Mouse (Mus musculus): Measurements from ENCODE around the gene Smarcd2.

Gene Smarcd2

GRCm38 (mm10) chr11:106272644-106273310 is at the start of gene Smarcd2:
TSS of gene Smarcd2 (minus strand) at chr11:106272972.
- DNase-seq (ENCODE audit: low spot score) = peak; percentile 100

DNA sequence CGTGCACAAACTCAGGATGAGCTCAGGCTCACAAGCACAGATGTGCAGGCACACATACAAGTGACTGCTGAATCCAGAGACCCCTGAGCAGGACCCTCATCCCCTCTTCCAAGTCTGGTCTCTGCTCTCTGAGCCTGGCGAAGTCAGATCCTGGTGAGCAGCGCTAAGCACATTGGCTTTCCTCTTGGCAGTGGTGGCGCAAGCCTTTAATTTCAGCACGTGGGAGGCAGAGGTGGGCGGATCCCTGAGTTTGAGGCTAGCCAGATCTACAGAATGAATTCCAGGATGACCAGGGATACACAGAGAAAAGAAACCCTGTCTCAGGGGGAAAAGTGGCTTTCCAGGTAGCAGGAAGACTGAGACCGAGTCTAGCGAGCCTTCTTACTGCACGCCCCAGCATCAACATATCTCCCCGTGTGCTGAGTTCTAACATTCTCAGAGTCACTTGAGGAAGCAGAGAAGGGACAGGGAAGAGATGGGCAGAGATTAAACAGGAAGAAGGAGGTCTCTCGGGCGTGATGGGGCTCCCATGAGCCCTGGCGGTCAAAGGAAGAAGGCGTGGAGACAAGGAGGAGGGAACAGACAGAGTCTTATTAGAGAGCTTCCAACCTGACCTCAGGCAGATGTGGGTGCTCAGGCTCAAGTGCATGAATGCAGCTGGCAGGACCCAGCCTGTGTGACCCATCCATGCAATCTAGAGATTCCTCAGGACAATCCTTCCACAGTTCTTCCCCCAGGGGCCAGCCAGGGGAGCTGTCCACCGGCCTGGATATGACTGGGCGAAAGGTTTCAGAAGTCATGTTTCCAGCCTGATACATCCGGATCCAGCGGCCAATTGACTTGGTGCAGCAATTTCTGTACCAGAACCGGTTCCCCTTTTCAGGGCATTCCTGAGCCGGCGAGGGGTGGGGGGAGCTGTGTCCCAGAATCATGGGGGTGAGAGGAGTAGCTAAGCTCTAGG is 45.9 kb upstream of the Smarcd2 start:
- DNase-seq (ENCODE audit: low spot score) = no peak

DNA sequence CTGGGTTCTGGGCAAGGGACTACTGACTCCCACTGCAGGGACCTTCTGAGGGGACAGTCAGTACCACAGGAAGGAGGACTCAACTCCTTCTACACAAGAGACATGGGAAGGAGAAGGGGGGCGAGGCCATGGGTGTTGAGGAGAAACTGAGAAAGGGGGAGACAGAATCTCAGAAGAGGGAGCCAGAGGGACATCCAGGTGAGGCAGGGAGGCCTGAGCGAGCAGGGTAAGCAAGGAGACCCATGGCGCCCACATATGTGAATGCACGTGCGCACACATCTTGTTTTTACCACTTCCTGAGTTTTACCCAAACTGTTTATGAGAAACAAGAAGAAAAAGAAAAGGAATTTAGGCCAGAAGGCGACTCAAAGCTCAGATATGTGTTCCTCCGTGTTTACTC is 45.0 kb upstream of the Smarcd2 start:
- no peak for DNase-seq (ENCODE audit: low spot score)

DNA sequence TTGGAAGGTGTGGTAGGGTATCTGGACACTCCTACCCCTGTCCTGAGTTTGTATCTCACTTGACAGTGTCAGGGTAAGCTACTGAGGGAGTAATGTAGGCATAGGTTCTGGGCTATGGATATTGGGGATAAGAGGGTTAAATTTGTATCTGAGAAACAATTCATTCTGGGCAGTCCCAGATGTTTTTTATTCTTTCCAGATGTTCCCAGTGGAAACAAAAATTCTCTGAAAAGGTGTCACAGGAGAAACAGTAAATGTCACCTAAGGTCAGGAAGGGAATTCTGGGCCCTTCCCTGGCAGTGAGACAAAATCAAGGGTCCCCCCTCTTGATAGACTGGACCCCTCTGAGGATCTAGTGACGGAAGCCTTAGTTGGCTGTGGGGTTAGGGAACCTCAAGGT is 43.6 kb upstream of the Smarcd2 start:
- no peak for DNase-seq (ENCODE audit: low spot score)

DNA sequence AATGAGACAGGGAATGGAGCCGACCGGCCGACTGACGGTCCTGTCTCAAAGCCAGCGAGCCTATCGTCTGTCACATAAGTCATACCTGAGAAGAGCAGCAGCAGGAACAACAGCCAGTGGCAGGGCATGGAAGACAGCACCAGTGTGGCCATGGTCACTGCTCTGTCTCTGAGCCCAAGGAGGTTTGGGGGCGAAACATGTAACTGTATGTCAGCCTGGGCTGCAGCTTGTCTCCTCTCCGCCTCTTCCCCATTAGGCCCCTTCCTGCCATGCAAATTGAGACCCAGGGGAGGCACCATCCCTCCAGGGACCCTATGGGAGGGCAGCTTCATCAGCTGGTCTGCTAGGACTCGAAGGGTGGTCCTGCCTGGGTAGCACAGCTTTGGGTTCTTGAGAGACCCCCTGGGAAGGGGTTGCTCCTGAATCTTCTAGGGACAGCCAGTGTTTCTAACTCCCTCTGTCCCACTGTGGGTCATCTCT is 41.6 kb upstream of the Smarcd2 start, which contains the start of gene Cd79b:
TSS of gene Cd79b (minus strand) at position 430 of the 480 bp plus-strand sequence.
- no peak for DNase-seq (ENCODE audit: low spot score)

GRCm38 (mm10) chr11:106313533-106313932 is 40.8 kb upstream of the Smarcd2 start:
- DNase-seq (ENCODE audit: low spot score) = no peak

DNA sequence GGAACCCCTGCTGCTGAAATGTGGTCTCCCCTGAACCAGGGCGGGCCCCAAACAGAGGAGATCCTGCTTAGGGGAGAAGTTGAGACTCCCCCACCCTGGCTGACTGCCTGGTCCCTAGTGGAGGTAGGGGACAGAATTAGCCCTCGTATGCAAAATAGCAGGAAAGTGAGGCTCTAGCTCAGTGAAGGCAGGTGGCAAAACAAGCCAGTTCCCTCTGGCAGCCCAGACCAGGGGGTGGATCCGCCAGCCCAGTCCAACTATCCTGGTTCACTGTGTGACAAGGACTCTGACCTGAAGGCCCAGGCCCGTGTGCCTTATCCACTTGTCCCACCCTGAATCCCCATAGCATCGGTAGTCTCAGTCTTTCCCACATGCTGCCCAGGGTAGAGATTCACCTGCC is 37.4 kb upstream of the Smarcd2 start:
- DNase-seq (ENCODE audit: low spot score) = no peak

DNA sequence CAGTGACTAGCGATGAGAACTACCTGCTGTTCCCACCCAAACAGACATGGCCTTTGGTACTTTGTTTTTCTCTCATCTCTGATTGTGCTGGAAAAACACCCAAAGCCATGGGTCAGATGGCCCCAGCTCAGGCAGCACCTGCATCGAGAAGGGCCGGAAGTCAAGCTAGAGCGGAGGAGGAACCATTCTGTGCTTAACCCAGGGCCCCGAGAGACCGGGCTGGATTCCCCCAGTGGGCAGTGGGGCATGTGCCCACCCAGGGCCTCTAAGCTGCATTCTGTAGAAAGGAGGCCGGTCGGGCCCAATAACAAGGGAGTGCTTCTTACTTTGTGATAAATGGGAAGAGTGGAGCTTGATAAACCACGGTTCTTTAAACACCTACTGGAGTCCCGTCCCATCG is 35.4 kb upstream of the Smarcd2 start:
- DNase-seq (ENCODE audit: low spot score) = no peak

DNA sequence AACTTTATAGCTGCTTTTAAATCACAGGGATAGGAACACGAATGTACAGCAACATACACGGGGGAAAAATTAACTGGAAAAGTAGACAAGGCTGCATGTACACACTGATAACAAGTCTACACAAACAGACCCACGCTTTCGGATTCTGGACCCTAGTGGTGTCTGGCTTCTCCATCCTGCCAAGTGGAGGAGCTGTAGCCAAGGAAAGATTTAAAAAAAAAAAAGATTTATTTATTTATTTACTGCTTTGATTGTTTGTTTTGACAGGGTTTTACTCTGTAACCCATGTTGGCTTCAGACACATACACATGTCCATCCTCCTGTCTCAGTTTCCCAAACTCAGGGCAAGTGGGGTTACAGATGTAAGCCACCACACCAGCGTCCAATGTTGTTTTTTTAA is 34.7 kb upstream of the Smarcd2 start:
- DNase-seq (ENCODE audit: low spot score) = no peak

DNA sequence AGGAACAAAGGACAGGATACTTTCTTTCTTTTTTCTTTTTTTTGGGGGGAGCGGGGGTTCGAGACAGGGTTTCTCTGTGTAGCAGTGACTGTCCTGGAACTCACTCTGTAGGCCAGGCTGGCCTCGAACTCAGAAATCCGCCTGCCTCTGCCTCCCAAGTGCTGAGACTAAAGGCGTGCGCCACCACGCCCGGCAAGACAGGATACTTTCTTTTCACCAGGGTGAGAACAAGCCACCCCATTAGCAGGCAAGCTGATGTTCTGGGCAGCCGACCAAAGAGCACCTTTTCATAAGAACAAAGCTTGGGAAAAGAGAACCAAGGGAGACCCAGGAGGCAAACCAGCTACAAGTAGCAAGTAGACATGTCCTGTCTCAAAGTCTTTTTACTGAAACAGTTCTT is 34.0 kb upstream of the Smarcd2 start:
- DNase-seq (ENCODE audit: low spot score) = peak; percentile 39

DNA sequence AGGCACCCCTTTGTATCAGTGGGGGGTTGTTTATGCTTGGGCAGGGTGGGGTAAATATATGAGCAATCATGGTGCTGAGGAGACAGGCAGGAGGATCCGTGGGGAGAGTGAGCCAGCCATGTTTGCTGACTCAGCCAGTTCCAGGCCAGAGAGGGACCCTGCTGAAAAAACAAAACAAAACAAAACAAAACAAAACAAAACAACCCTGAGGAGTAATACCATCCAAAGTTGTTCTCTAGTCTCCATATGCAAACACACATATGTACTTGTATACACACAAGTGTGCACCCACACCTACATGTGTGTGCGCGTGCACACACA is 33.3 kb upstream of the Smarcd2 start:
- DNase-seq (ENCODE audit: low spot score) = no peak

GRCm38 (mm10) chr11:106305348-106306064 is 32.7 kb upstream of the Smarcd2 start:
- DNase-seq (ENCODE audit: low spot score) = no peak

- no peak for DNase-seq (ENCODE audit: low spot score)
These were observed 29.9 kb upstream of the Smarcd2 start for GRCm38 (mm10) chr11:106302634-106303033.

GRCm38 (mm10) chr11:106301765-106302164 is 29.0 kb upstream of the Smarcd2 start, which contains the start of gene Gh:
TSS of gene Gh (minus strand) at chr11:106301865.
- no peak for DNase-seq (ENCODE audit: low spot score)

DNA sequence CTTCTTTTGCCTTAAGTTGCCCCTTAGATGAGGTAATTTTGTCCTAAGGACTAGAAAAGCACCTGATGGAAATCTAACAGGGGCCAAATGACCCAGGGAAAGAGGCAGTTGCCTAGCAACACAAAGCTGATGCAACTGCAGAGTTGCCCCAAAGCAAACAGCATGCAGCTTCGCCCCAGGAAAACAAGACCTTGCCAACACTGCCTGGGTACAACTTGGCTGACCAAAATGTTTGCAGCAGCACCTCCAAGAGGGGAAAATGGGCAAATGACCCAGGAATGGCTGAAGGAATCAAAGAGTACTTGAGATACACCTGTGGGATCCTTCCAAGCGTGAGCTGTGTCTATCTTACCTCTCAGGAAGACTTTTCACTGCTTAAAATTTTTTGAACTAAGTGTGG is 19.1 kb upstream of the Smarcd2 start:
- no peak for DNase-seq (ENCODE audit: low spot score)

- no peak for DNase-seq (ENCODE audit: low spot score)
These were observed 17.6 kb upstream of the Smarcd2 start for GRCm38 (mm10) chr11:106290376-106290775.

DNA sequence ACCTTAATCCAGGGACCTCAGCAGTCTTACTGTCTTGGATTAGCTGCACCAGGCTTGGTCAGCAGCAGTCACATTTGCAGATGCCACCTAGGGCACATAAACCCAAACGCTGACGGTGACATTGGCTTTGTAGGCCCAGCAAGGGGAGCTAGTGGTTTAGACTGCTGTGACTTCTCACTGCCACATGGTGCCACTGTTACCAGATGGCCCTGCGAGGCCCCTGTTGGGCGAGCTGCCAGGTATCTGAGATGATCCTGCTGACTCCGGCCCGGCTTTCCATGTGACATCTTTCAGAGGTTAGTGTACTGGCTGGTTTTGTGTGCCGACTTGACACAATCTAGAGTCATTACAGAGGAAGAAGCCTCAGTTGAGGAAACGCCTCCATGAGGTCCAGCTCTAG is 16.6 kb upstream of the Smarcd2 start:
- DNase-seq (ENCODE audit: low spot score) = no peak

- DNase-seq (ENCODE audit: low spot score) = no peak
These were observed 14.2 kb upstream of the Smarcd2 start for GRCm38 (mm10) chr11:106286987-106287386.

DNA sequence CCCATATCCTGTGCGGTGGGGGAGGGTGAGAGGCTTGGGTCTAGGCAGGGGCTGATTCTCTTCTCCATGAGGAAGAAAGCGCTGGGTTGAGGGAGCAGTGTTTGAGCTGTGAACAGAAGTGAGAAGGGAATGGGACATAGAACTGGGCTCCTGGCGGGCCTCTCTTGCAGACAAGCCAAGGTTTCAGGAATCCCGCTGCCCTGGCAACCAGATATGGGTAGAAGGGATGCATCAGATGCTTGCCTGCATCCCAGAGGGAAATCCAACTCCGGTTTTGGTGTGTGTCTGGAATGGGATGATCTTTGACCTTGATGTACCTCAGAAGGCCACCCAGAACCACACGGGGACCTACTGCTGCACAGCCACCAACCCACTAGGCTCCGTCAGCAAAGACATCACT is 13.4 kb upstream of the Smarcd2 start:
- no peak for DNase-seq (ENCODE audit: low spot score)

- no peak for DNase-seq (ENCODE audit: low spot score)
These were observed 11.4 kb upstream of the Smarcd2 start for GRCm38 (mm10) chr11:106284126-106284525.

GRCm38 (mm10) chr11:106283371-106283770 is 10.6 kb upstream of the Smarcd2 start:
- no peak for DNase-seq (ENCODE audit: low spot score)

GRCm38 (mm10) chr11:106282452-106282851 is 9.7 kb upstream of the Smarcd2 start:
- DNase-seq (ENCODE audit: low spot score) = no peak

All from testis, postnatal 14 days (tissue).